Mouse (Mus musculus) erythroblast, adult 5-6 weeks (primary cell): ENCODE measurements around the gene Sbds. TPM values are rescaled to one million over a fixed set of nuclear protein-coding genes. Genes with fewer than 3 reads are reported as not detected.

Experiments used
- ATAC-seq: replicated peaks from 2 replicates; pipeline ENCODE4 v1.8.0; 2016; ENCODE audit warnings: moderate number of reproducible peaks, mild to moderate bottlenecking, moderate TSS enrichment, inconsistent platforms; ENCODE audit not compliant: poor library complexity, low FRiP score, severe bottlenecking
- total RNA-seq, 2 experiments: library from RNA; stranded (forward) in 1 of 2; stranded (reverse) in 1 of 2; fragments of 150-400 nt in 1 of 2; fragments of 200-764, 138-1000 nt in 1 of 2; gene quantifications; 2 replicates each; pipeline versions ENCODE4 v1.2.3 to v1.2.4; 2015 to 2017; ENCODE audit warnings: low replicate concordance in 2 of 2

The Sbds gene
- 16.7 and 22.1 TPM in 2 replicates for total RNA-seq (2015; ENCODE audit: low replicate concordance)
- total RNA-seq (2017; ENCODE audit: low replicate concordance): 46.2 and 73.7 TPM in 2 replicates

DNA sequence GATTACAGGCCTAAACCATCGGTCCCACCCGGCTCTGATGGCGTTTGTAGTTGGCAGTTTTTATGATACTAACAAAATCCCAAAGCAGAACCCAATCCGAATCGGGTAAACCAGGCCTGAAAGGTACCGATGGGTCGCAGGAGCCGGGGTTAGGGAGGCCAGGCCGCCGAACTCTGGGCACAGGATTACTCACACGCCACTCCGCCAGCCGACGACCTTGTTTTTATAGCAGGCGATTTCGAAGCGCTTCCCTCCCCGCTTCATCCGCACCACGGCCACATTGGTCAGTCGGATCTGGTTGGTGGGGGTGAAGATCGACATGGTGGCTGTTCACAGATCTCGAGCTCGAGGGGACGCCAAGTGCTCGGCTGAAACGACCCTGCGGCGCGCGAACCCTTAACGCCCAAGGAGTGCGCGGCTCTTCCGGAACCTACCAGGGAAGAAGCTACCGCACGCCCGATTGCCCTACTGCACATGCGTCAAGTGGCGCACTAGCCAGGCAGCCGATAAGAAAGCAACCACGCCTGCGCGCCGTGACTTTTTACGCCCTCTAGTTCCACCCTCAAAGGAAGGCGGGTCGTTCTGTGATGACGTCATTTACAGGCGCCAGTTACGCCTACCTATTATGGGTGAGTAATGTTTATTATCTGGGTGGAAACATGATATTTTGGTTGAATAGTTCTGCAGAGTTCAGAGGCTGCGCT lies at the start of gene Sbds, which contains the start of gene Tyw1:
TSS of gene Sbds (minus strand) at position 514 of the 704 bp plus-strand sequence.
TSS of gene Tyw1 (plus strand) at position 603 of the 704 bp plus-strand sequence.
- peak; percentile 87 for ATAC-seq

DNA sequence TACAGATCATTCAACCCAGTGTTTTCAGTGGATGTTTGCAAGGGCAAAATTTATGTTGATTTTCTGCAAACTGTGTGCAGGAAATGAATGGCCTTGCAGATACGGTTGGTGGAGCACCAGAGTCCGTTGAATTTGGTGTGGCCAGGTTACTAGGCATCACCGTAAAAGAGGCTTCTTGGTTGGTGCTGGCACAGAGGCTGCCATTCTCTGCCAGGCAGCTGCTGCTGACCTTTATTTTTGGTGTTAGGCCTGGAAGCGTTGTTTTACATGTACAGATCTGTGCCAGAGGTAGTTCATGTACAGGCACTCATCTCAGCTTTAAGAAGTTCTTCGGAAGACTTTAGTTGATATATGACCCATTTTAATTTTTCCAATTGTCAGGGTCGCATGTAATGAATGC lies 48.3 kb upstream of the Sbds start:
- ATAC-seq: no peak

GRCm38 (mm10) chr5:130299526-130299925 lies 44.2 kb upstream of the Sbds start:
- no peak for ATAC-seq

DNA sequence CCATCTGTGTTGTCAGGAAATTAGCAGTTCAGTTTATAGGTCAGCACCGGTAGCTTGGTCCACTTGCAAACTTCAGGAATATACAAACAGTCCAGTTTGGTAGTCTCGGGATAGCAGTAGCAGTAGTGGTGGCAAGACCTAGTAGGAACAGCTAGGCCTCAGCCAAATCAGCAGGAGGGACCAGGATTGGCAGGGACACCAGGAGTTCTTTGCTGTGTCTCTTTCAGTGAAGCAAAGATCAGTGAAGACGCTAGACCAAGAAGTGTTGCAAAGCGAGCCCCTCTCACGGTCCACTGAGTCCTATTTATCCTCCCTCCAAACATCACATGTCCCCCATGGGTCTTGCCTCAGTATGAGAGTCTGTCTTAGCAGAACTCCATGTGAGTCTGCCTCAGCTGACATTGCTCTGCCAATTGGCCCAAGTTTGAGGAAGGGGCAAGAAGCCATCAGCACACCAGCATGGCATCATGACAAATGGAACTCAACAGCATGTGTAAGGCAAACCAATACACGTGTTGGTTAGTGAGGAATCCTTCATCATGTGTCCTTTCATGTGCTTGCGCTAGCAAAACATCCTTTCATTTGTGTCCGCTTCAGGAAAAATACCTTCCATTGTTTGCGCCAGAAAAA lies 43.6 kb upstream of the Sbds start:
- no peak for ATAC-seq

DNA sequence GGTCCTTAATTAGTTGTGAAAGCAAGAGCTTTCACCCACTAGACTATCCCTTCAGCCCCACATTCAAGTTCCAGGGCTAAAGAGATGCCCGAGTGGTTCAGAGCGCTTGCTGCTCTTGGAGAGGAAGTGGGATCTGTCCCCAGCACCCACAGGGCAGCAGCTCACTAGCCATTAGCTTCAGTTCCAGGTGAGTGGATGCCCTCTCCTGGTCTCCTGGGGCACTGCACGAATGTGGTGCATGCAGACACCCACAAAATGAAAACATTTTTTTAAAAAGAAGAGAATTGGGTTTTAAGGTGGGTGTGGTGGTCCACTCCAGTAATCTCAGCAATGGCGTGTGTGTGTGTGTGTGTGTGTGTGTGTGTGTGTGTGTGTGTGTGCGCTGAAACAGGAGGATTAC lies 40.7 kb upstream of the Sbds start:
- ATAC-seq: no peak

DNA sequence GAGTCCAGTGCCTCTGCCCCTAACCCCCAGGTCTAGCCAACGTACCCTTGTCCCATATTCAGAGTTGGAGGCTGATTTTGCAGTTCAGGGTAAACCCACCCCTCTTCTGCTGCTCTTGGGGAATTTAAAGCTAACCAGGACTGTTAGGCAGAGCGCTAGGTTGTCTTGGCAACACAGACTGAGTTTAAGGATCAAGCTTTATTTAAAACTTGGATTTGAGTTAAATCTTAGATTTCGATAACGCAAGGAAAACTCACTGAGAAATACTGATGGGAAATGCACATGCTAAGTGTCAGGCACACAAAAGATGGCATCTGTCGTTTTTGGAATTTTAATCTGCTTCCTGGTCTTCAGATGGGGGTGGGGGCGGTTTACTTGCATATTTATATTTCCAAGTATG lies 39.3 kb upstream of the Sbds start:
- ATAC-seq: no peak

DNA sequence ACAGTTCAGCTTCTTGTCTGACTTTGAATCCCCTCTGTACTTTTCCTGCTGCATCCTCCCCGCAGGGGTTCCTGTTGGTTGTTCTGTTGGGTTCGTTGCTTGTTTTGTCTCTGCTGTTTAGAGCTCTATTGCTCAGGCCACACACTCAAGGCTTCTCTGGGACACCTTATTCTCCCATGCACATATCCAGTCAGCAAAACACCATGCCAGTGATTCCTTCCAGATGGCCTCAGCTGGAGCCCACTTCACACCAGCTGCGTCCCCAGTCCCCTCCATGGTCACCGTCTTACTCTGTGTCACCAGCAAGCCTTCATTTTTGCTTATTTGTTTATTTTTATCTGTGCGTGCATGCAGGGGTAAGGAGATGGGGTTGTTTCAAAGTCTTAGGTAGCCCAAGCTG lies 38.6 kb upstream of the Sbds start:
- ATAC-seq: no peak

GRCm38 (mm10) chr5:130292976-130293375 lies 37.6 kb upstream of the Sbds start:
- ATAC-seq: no peak

DNA sequence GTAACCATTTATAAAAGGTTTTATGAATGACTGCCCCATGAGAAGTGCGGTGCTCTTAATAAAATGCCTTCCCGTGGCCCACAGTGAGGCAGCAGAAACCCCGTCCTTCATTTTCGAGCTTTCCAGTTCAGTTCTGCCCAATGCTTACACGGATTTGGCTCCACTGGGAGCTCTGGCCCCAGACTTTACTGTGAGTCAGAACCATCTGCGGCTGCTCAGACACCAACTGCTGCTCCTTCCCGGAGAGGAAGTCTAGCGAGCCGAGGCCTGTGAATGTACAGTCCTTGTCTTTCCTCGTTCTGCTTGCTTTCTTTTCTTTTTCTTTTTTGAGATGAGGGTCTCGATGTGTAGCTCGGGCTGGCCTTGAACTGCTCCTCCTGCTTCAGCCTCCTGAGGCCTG lies 35.4 kb upstream of the Sbds start:
- no peak for ATAC-seq

DNA sequence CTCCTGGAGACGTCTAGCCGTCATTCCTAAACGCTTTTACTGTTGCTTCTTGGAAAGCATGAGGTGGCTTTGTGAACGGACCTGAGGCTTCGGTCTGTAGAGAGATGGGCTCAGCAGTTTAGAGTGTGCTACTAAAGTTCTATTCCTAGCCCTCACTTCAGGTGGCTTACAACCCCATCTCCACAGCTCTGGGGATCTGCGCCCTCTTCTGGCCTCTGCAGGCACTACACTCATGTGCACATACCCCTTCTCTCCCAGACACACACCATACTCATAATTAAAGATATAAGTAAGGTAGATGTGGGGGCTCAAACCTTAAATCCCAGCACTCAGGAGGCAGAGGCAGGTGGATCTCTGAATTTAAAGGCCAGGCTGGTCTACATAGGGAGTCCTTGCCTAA lies 34.9 kb upstream of the Sbds start:
- no peak for ATAC-seq

DNA sequence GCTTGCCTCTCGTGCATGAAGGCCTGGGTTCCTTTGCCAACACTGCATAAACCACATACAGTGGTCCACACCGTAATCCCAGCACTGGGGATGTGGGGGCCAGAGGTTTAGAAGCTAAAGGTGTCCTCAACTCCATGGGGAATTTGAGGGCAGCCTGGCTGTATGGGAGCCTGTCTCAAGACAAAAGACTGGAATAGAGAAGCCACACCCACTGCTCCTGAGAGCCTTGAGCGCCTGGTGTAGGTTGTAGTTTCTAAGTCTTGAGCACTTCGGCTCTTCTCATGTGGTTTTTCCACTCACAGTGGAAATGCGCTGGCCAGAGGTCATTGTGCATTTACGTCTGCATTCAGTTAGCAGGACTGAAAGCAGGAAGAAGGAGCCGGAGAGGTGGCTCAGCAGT lies 32.8 kb upstream of the Sbds start:
- ATAC-seq: no peak

GRCm38 (mm10) chr5:130283079-130283732 lies 27.9 kb upstream of the Sbds start:
- ATAC-seq: no peak

GRCm38 (mm10) chr5:130278011-130278472 lies 22.7 kb upstream of the Sbds start:
- 0 out of 2 replicates have a peak, but pooled peaks have one; percentile 44 for ATAC-seq

DNA sequence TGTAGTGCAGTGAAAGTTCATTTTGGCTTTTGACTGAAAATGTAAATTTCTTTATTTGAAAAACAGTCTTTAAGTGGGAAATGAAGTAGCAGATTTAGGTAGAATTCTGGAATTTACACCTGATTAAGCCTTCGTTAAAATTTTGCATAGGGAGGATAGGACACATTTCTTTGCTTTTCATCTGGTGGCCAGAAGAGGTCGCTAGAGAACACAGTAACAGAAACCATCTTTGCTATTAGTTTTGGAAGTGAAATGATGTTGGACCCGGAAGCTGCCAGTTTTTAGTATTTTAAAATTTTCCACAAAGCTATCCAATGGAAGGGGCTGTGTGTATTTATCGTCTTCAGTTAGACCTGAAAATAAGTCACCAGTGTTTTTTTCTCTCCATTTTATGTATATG lies 20.2 kb upstream of the Sbds start:
- peak; percentile 70; the same call in 1 of the 2 replicates for ATAC-seq

DNA sequence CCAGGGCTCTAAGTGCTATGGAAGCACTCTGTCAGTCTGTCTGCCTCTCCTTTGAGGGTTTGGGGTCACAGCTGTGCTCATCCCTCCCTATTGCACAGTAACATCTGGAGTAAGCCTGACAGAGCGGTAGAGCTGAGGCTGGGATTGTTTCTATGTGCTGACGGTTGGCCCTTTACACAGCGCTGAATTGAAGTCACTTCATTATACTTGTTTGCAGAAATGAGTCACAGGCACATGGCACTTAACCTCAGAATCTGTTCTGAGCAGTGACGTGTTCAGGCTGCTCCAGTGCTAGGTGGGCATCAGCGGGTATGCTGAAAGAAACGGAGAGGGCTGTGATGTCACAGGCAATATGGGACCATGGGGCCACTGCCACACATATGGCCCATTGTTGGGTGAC lies 17.7 kb upstream of the Sbds start:
- no peak for ATAC-seq

DNA sequence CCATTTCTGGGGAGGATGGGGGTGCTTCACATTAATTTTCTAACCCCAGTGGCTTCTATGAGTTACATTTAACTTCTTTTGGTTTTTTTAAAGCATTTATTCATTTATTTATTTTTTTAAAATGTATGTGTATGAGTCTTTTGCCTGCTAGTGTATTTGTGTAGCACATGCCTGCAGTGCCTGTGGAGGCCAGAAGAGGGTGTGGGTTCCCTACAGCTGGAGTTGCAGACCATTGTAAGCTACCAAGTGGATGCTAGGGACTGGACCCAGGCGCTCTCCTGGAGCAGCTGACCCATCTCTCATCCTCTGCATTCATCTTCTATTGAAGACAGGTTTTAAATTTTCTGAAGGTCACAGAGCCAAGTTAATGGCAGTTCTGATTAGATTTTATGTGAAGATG lies 17.0 kb upstream of the Sbds start:
- ATAC-seq: no peak

DNA sequence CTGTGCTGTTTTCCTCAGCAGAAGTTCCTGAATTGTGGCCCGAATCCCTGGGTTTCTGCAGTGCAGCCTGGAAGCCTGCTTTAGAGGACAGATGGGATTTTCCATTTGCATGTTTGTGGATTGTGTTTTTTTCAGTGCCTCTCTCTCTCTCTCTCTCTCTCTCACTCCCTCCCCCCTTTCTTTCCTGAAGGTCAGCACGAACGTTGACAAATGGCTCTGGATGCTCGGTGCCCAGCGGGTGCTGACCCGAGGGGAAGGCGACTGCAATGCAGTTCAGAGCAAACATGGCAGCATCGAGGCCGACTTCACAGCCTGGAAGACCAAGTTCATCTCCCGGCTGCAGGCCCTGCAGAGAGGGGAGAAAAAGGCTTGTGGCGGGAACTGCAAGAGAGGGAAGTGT lies 13.6 kb upstream of the Sbds start:
- no peak for ATAC-seq

DNA sequence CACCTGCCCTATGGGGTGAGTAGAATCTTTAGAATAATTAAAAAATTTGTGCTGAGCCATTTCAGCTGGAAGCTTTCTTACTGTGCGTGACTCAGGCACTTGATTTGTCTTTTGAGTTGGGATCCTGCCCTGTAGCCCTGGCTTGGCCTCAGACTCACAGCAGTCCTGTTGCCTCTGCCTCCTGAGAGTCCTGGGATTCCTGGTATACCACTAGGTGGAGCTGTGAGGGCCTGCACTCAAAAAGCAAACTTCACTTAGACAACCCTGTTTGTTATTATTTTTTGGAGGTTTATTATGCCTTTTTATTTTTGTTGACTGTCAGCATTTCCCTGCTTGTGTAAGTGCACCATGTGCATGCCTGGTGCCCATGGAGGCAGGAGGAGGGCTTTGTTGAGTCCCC lies 12.0 kb upstream of the Sbds start:
- ATAC-seq: peak; percentile 57; the same call in 1 of the 2 replicates

DNA sequence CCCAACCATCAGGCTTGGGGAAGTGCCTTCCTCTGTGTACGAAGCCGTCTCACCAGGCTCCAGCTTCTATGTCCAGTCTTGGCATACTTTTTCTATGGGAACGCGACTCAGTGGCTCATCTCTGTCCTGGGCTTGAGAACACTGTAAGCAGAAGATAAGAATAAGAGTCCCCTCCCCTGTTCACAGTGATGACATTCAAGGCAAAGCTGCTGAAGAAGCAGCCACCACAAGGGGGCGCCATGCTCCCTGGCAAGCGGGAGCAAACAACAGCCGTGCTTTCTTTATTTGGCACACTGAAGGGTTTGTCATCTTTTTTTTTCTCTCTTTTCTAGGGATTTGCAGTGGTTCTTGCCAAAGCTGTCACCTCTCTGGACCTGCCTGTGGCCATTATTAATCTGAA lies 11.3 kb upstream of the Sbds start:
- ATAC-seq: peak; percentile 58; the same call in 1 of the 2 replicates

DNA sequence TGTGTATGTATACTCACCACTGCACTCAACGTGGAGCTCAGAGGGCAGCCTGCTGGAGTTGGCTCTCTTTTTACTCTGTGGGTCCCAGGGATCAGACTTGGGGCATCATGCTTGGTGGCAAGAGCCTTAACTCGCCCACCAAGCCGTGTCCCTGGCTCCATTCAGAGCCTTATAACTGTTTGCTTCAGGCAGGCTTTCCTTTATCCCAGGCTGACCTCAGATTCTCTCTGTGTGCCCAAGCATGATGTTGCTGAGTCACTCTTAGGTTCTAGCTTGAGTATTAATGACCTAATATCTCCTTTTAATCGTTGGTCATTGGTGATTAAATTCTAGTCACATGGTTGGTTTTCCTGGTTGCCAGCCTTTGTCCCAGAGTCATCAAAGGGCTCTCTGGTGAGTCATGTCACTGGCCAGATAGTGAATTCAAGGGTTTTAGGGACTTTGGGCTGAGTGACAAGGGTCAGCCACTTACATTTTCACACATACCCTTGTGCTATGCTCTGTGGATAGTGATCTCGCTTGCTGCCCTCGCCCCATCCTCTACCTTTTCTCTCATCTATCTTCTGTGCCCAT lies 9.2 kb upstream of the Sbds start:
- ATAC-seq: no peak
